Mouse (Mus musculus): ENCODE results near the gene Zfp64. TPM values are rescaled to one million over a fixed set of nuclear protein-coding genes. Genes with fewer than 3 reads are reported as not detected.

Gene Zfp64
- total RNA-seq, 2 experiments from 2014 or later = 22.5 to 35.5 TPM

DNA sequence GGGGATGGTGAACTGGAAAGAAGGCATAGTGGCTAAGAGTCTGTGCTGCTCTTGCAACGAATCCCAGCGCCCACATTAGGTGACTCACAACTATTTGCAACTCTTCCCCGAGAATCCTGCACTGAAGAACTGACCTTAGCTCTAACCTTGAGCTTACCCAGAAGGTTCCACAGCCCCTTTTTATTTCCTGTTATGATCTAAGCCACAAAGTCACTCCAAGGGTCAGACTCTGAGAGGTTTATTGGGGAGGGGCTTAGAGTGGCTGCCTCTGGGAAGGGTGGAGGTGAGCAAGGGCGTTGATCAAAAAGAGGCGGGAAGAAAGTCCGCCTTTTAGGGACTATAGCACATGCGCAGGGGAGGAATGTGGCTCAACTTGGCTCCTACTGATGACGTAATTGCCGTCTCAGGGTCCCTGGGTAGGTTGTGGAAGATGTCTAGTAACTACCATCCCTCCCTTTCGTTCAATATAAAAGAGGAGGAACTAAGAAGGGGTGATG is 511 bp upstream of the Zfp64 start:
- no peak for ATAC-seq (replicated peaks; ENCODE audit: low FRiP score, low TSS enrichment, poor library complexity, severe bottlenecking)

DNA sequence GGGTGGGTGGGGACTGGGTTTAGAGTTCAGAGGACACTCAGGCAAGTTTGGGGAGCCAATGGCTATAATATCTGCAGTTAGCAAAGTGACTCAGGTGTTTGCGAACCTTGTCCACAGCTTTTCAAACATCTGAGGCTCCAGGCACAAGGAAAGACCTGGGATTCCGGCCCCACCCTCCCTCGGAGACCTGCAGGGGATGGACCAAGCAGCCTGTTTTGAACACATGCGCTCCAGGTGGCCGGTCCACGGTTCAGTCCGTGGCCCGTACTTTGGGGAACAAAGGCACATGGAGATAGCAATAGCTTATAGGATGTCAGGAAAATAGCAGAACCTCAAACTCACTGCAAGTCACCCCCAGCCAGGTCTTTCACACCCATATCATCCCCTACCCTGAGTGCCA is 1.0 kb downstream of the Zfp64 start:
- peak; percentile 13; the same call in 1 of the 2 replicates for ATAC-seq (replicated peaks; ENCODE audit: low FRiP score, low TSS enrichment, poor library complexity, severe bottlenecking)

DNA sequence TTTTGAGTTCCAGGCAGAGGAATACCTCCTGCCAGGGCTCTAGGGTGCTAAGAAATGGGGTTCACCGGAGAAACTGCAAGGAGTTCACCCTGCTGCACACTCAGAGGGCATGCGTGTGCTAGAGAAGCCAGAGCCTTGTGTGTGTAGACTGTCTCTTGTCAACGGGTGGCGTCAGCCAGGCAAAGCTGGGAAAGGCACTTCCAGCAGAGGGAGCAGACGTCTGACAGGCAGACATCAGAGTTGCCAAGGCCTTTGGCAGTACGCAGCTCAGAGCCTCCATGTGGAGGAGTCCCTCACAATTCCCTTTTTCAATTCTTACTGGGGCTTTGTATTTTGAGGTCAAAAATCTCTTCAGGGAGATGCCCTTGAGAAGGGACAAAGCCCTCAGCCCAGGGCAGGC is 6.9 kb downstream of the Zfp64 start:
- ATAC-seq (replicated peaks; ENCODE audit: low FRiP score, low TSS enrichment, poor library complexity, severe bottlenecking) = no peak

DNA sequence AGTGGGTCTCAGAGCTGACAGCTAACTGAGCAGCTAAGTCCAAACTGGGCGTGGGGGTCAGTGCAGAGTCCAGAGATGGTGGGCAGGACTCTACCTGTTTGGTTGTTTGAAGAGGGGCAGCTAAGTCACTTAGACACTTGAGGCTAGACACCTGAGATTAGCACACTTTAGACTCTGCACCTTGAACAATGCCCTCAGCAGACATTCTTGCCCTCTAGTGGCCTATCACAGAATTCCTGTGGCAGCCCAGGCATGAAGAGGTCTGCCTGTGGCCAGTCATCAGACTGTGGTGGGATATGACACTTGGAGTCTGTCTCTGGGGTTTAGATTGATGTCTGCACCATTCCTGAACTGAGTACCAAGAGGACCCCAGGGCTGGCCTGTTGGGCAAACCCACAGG is 7.7 kb downstream of the Zfp64 start:
- peak; percentile 69 for ATAC-seq (replicated peaks; ENCODE audit: low FRiP score, low TSS enrichment, poor library complexity, severe bottlenecking)

DNA sequence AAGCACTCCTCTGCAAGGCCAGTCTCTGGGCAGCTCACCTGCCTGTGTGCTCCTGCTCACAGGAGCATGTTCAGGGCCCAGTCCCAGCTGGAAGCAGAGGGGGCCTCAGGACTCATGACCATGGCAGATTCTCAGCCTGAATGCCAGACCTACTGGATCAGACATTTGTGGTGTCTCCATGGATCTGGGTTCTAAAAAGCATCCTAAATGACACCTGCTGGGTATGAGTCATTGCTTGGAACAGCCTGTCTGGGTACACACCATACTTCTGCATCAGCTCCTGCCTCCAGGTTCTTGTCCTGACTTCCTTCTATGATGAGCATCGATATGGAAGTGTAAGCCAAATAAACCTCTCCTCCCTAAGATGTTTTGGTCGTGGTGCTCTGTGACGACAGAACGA is 11.4 kb downstream of the Zfp64 start:
- ATAC-seq (replicated peaks; ENCODE audit: low FRiP score, low TSS enrichment, poor library complexity, severe bottlenecking) = no peak

DNA sequence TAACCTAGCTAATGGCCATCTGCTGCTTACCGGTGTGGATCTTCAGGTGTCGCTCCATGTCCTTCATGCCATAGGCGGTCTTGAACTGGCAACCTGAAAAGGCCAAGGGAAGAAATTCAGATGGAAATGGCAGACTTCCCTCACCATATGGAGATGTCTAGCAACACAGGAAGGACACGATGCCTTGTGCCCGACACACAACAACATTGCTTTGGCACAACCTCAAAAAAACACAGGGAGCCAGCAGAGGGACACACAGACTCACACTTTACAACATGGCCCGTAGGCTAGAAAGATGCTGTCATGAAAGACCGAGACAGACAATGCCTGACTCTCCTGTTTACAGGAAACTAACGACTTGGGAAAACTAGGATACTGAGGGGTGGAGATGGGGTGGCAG is 15.4 kb downstream of the Zfp64 start:
- no peak for ATAC-seq (replicated peaks; ENCODE audit: low FRiP score, low TSS enrichment, poor library complexity, severe bottlenecking)

DNA sequence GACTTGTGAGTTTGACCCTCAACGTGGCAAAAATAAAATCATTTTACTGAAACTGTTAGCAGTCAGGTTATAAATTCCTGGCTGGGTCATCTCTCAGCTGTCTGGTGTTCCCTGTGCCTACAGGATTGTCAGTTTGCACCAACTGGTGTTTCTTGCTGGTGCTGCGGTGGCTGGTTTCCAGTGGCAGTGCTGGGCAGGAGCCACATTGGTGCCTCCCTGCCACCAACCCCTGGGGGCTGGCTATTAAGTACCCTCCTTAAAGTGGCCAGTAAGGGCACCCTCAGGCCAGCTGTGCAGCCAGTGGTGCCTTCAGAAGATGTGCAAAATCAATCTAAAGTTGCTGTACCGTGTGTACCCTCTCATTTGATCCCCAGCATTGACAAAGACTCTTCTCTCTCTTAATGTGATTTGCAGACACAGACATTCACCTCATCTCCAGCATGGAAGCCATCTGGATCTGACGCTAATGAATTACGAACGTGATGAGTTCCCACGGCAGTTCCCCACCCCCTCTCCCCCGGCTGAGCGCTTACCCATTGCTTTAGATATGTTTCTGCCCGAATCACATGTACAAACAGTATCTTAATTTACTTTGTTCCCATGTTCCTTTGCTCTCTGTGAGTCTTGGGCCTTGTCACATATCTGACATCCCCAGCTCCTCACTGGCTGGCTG is 16.0 kb downstream of the Zfp64 start:
- no peak for ATAC-seq (replicated peaks; ENCODE audit: low FRiP score, low TSS enrichment, poor library complexity, severe bottlenecking)

DNA sequence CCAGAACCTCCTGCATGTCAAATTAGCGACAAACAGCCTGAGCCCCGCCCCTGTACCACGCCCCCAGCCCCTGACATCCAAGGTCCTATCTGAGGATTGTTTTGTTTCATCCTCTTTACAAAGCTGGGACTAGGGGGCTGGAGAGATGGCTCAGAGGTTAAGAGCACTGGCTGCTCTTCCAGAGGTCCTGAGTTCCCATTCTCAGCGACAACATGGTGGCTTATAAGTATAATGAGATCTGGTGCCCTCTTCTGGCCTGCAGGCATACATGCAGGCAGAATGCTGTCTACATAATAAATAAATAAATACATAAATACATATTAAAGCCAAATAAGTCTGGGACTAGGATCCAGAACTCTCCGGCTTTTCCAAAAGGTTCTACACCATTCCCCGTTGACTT is 18.5 kb downstream of the Zfp64 start:
- ATAC-seq (replicated peaks; ENCODE audit: low FRiP score, low TSS enrichment, poor library complexity, severe bottlenecking) = no peak

DNA sequence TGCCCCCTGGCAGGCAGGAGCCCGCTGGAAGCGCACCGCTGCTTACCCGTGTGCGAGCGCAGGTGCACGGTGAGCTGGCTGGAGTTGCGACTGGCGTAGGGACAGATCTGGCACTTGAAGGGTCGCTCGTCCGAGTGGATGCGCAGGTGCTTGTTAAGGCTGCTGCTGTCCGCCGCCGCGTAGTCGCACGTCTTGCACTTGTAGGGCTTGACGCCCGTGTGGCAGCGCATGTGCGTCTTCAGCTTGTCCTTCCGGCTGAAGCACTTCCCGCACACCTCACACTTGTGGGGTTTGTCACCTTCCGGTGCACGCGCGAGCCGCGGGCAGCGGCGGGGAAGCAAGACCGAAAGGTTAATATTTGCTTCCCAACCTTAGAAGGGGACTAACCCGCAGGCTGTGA is 20.2 kb downstream of the Zfp64 start:
- ATAC-seq (replicated peaks; ENCODE audit: low FRiP score, low TSS enrichment, poor library complexity, severe bottlenecking) = no peak

DNA sequence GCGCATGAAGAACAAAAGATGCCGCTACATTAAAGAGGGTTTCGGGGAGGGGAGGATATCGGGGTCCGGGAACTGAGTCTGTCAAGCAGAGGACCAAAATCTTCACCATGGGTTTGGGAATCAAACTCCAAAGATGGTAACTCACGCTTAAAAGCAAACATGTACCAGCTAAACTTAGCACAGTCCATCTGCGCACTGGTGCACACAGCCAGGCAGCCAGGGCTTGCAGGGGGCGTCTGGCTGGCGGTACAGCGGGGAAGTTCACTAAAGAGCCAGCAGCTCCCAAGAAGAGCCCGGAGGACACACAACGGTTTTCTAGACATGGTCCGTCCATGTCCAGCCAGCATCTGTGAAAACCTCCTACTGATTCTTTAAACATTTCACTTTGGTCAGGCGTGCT is 23.7 kb downstream of the Zfp64 start:
- ATAC-seq (replicated peaks; ENCODE audit: low FRiP score, low TSS enrichment, poor library complexity, severe bottlenecking) = no peak

DNA sequence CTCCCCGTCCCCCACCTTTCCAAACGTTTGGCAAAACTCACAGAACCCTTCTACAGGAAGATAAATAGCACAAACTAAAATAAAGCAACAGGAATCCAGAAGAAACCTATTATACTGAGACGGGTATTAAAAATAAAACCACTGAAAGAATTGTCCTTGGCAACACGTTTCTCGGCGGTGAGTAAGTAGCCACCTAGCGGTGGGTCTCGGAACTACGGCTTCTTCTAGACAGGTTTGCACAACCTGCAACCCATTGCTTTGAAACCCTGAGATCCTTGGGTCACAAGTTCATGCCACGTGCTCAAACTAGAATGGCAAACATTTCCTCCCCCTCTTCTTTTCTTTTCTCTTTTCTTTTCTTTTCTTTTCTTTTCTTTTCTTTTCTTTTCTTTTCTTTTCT is 25.7 kb downstream of the Zfp64 start:
- peak; percentile 76 for ATAC-seq (replicated peaks; ENCODE audit: low FRiP score, low TSS enrichment, poor library complexity, severe bottlenecking)

DNA sequence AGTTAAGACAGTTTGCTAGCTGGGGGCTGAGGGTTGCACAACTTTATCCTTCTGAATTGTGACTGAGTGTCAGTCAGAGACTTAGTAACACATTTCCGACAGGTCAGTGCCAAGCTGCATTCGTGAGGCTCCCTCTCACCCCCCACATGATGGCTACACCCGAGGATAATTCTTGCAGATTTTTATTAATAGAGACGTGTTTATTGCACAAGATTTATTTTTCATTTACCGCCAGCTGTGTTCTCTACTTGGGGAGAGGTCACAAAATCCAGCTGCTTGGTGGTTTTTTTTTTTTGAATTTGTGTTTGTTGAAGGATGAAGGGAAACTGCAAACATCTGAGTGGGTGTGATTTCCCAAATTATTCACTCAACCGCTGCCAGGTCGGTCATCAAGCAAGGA is 28.0 kb downstream of the Zfp64 start:
- no peak for ATAC-seq (replicated peaks; ENCODE audit: low FRiP score, low TSS enrichment, poor library complexity, severe bottlenecking)

DNA sequence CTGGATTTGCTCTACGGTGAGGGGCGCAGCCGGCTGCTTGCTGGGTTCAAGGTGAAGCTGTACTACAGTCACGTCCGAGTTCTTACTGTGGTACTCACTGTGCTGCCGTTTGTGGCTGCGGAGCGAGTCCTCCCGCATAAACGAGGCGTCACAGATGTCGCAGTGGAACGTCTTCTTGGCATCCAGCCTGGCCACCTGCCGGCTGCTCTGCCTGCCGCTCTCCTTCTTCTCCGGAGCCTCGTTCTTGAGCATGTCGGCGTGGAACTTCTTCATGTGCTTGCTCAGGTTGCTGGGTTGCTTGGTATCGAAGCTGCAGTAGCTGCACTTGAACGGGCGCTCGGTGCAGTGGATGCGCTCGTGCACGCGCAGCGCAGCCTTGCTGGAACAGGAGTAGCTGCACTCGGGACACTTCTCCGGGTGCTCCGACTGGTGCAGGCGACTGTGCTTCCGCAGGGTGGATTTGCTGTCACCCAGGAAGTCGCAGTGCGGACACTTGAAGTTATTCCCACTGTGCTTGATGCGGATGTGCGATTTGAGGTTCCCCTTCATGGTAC is 29.1 kb downstream of the Zfp64 start:
- no peak for ATAC-seq (replicated peaks; ENCODE audit: low FRiP score, low TSS enrichment, poor library complexity, severe bottlenecking)

DNA sequence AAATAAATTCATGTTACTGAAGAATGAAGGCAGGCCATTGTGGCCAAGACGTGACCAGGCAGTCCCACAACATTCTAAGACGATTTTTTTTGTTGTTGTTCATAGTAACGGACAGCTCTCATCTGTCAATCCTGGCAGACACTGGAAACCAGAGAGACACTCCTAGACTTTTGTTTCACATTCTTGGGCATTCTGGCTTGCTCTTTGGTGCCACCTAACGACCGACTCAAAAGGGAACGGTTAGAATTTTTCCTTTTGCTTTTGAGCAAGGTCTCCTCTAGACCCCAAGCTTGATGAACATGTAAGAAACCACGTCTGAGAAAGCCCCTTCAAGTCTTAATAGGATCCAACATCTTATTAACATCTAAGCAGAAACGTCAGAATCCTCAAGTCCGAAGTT is 31.7 kb downstream of the Zfp64 start:
- no peak for ATAC-seq (replicated peaks; ENCODE audit: low FRiP score, low TSS enrichment, poor library complexity, severe bottlenecking)

DNA sequence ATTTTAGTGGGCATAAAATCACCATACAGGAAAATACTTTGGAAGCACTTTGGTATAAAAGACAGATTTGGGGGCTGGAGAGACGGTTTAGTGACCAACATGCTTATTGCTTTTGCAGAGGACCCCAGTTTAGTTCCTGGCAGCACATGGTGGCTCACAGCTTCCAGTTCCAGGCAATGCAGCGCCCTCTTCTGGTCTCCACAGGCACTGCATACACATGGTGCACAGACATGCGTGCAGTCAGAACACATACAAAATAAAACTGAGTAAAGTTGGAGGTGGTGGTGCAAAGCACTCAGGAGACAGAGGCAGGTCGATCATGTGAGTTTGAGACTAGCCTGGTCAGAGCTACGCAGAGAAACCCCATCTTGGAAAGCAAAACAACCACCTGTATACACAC is 32.9 kb downstream of the Zfp64 start:
- ATAC-seq (replicated peaks; ENCODE audit: low FRiP score, low TSS enrichment, poor library complexity, severe bottlenecking) = no peak

DNA sequence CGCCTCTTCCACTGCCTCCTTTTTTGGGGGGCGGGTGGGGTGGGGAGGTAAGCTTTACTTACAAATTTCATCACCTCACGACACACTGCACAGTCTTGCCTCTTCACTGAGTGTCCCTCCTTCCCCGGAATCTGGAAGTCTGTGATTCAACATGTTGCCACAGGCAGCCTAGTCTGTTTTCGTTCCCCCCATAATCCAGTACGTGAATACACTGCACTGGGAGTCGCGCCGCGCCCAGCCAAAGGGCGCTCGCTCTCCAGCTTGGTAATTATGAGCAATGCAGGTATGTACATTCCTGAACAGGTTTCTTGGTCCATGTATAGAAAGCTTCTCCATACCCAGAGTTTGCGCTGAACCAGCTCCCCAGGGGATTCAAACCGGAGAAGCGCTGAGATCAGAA is 35.4 kb downstream of the Zfp64 start:
- no peak for ATAC-seq (replicated peaks; ENCODE audit: low FRiP score, low TSS enrichment, poor library complexity, severe bottlenecking)

DNA sequence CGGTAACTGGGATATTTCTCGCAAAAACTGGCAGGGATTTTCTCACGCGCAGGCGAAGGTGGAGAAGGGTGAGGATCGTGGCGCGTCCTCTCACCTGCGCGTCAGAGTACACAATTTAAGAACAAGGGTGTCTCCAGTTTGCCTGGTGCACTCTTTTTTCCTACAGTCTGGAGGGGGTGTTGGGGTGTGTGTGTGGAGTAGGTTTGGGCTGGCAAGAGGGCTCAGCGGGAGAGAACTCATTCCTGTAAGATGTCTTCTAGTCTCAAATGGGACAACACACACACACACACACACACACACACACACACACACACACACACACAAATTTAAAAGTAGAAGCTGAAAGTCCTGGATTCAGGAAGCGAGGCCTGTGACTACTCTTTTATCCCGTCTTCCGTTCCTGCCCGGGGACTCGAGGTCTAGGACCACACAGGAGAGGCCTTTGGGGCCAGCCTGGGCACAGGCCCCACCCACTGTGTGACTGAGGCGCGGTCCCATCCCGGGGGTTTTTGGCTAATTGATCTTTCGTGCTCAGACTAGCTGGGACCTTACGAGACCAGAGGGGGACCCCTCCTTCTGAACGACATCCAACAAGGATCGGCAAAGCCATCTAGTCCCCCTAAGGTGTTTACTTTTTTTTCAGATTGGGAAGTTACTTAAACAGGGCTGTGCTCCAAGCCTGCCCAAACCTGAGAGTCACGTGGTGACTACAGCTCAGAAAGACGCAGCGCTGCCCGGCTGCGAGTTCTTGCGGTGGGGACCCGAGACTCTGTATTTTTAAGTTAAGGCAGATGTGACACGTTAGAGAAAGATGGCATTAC is 42.3 kb downstream of the Zfp64 start:
- ATAC-seq (replicated peaks; ENCODE audit: low FRiP score, low TSS enrichment, poor library complexity, severe bottlenecking) = peak; percentile 57

DNA sequence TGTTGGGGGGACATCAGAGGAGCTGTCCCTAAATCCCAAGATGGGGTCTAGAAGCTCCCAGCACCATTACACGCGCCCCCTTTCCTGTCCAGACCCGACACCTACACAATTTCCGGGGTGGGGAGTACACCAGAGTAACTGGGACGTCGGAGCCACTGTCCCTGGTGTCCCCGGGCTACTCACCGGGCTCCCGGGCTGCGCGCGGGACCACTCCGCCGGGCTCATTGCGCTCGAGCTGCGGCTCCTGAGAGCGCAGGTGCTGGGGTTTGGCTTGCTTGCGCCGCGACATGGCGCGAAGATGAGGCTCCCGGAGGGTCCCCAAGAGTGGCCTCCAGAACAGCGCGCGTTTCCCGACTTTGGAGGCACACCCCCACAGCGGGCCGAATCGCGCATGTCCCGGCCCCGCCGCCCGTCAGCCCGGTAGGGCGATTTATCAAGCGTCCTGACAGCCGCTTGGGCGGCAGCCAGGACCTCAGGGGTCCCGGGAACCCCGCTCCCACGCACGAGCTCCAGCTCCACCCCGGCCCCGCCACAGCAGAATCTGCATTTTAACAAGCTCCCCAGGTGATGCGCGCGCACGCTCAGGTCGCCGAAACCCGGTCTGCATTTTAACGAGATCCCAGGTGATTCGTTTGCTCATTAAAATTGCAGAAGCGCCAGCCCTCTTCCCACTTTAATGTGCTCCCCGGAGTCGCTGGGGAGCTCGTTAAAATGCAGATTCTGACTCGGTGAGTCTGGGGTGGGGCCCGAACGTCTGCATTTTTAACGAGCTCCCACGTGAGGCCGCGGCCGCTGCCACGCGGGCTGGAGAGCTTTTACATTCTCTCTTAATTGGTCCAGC is 43.1 kb downstream of the Zfp64 start:
- ATAC-seq (replicated peaks; ENCODE audit: low FRiP score, low TSS enrichment, poor library complexity, severe bottlenecking) = no peak

DNA sequence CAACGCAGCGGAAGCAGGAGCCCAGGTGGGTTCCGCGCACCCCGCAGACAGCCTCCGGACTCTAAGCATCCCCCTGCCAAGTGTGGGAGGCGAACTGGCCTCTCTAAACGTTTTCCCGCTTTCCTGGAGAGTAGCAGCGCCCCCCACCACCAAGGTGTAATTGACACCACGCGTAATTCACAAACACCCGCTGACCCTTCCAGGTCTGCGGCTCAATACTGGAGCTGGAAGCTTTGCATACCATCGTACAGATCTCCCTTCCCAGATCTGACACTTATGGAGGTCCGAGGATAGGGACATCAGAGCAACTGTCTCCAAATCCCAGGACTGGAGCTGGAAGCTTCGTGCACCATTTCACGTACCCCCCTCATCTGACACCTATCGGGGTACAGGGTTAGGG is 43.9 kb downstream of the Zfp64 start:
- no peak for ATAC-seq (replicated peaks; ENCODE audit: low FRiP score, low TSS enrichment, poor library complexity, severe bottlenecking)

DNA sequence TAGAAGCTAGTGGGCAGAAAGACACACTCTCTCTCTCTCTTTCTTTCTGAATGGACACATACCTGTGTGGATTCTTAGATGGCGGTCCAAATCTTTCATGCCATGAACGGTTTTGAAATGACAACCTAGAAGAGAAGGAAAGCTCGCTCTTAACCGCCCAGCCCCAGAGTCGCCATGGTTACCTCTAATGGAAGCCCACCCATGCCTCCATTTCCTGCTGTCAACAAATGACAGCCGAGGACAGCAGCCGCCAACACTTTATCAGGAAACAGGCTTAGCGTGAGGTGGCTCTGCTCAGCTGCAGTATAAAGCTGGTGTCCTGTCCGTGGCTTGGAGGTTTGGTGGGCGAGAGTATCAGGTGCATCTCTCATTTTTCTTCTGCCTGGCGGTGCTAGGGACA is 49.4 kb downstream of the Zfp64 start:
- ATAC-seq (replicated peaks; ENCODE audit: low FRiP score, low TSS enrichment, poor library complexity, severe bottlenecking) = no peak
